In genomic region chr3:58655362-58656130, GRCm38 (mm10) we compare ENCODE assay signal across 8 mouse cellular contexts. TPM values are rescaled to one million over a fixed set of nuclear protein-coding genes. Genes with fewer than 3 reads are reported as not detected.
A peak's percentile ranks its signal among the peaks of the same experiment; 100 is the strongest.
DNase-seq lines count a peak whose midpoint lies in the region; ATAC-seq and TF ChIP-seq lines count a peak whose summit lies in the region.

No protein-coding gene starts in this region.

- TF ChIP-seq CTCF in E14TG2a.4 (conservative IDR thresholded peaks at IDR 0.05; ENCODE audit: low read length) = peak; percentile 85

- 0 out of 2 replicates have a peak overlapping the region, but pooled peaks have one; percentile 3 for H3K4me2 ChIP-seq in embryonic facial prominence, embryonic 13.5 days
- no peak overlapping the region for H3K4me2 ChIP-seq in lung, embryonic 15.5 days

- no peak overlapping the region for H3K27ac ChIP-seq in embryonic facial prominence, embryonic 13.5 days
- no peak overlapping the region for H3K27ac ChIP-seq in lung, embryonic 15.5 days

- H3K36me3 ChIP-seq in E14TG2a.4 (ENCODE audit: insufficient read depth, low read length) = no peaks in the 10 kb centered on the region
- H3K36me3 ChIP-seq in embryonic facial prominence, embryonic 13.5 days = no peaks in the 10 kb centered on the region
- H3K36me3 ChIP-seq in lung, embryonic 15.5 days = no peaks in the 10 kb centered on the region

- peaks cover 17% of the 10 kb centered on the region for H3K9me3 ChIP-seq in E14TG2a.4 (ENCODE audit: low read length)
- H3K9me3 ChIP-seq in embryonic facial prominence, embryonic 13.5 days = no peaks in the 10 kb centered on the region
- H3K9me3 ChIP-seq in lung, embryonic 15.5 days = no peaks in the 10 kb centered on the region

- no peak overlapping the region for H3K9ac ChIP-seq in embryonic facial prominence, embryonic 13.5 days
- H3K9ac ChIP-seq in lung, embryonic 15.5 days = no peak overlapping the region

- no peak overlapping the region for H3K4me3 ChIP-seq in E14TG2a.4 (replicated peaks; ENCODE audit: low read length)
- H3K4me3 ChIP-seq in embryonic facial prominence, embryonic 13.5 days = no peak overlapping the region
- no peak overlapping the region for H3K4me3 ChIP-seq in lung, embryonic 15.5 days

- ATAC-seq in embryonic facial prominence, embryonic 13.5 days (ENCODE audit: insufficient number of reproducible peaks, insufficient read depth, low FRiP score, low TSS enrichment, low read depth) = no peak
- peak; percentile 78 to 80 for ATAC-seq in hematopoietic stem cell, adult 5-6 weeks (replicated peaks in 1 of 2; ENCODE audit: insufficient read depth in 1 of 2, low FRiP score in 2 of 2, low TSS enrichment in 1 of 2, low read depth in 1 of 2, poor library complexity in 2 of 2, severe bottlenecking in 2 of 2)
- ATAC-seq in lung, embryonic 15.5 days (ENCODE audit: borderline replicate concordance, extremely low read depth, low FRiP score, low TSS enrichment) = peak; percentile 55

- peak; percentile 53 for DNase-seq in adrenal gland, postnatal 25 days
- DNase-seq in layer of hippocampus, adult 11-12 months (ENCODE audit: low spot score) = peak; percentile 76
- peak; percentile 68 for DNase-seq in ovary, postnatal 14 days (ENCODE audit: low spot score)
- peak; percentile 38 to 48 for DNase-seq in thymus, postnatal 36 days

- no peaks in the 10 kb centered on the region for H3K27me3 ChIP-seq in E14TG2a.4 (ENCODE audit: insufficient read depth, low read length)
- H3K27me3 ChIP-seq in embryonic facial prominence, embryonic 13.5 days = no peaks in the 10 kb centered on the region; the same call in 1 of the 2 replicates
- H3K27me3 ChIP-seq in lung, embryonic 15.5 days = no peaks in the 10 kb centered on the region

- 0 out of 2 replicates have a peak, but pooled peaks cover 4% of the 10 kb centered on the region for H3K4me1 ChIP-seq in E14TG2a.4 (replicated peaks; ENCODE audit: low read depth, low read length)
- no peaks in the 10 kb centered on the region for H3K4me1 ChIP-seq in embryonic facial prominence, embryonic 13.5 days
- H3K4me1 ChIP-seq in lung, embryonic 15.5 days = no peaks in the 10 kb centered on the region

- WGBS in embryonic facial prominence, embryonic 13.5 days = 58% methylated on average over 17 of the region's 17 CpGs
- WGBS in lung, embryonic 15.5 days = 51% methylated on average over 17 of the region's 17 CpGs

RNA-seq across cellular contexts. Expression of gene Erich6, which starts 18.5 kb away (rescaled TPM):
- total RNA-seq in adrenal gland, postnatal 25 days (2021) = not detected in 2 replicates
- polyA plus RNA-seq in embryonic facial prominence, embryonic 13.5 days (2015; fragmentation: Nextera tagmentation; extraction: Ambion mirVana) = 0.13 TPM in 1 of 2 replicates, not detected in the other
- not detected in 2 replicates for total RNA-seq in hematopoietic stem cell, adult 5-6 weeks (2017)
- polyA plus RNA-seq in lung, embryonic 15.5 days (2015; fragmentation: Nextera tagmentation; extraction: Ambion mirVana) = not detected in 2 replicates

RNA-seq across cellular contexts. Expression of gene Siah2, which starts 36.7 kb away (rescaled TPM):
- total RNA-seq in adrenal gland, postnatal 25 days (2021) = 20.2 and 20.5 TPM in 2 replicates
- polyA plus RNA-seq in embryonic facial prominence, embryonic 13.5 days (2015; fragmentation: Nextera tagmentation; extraction: Ambion mirVana) = 5.3 and 5.5 TPM in 2 replicates
- 16.0 and 18.1 TPM in 2 replicates for total RNA-seq in hematopoietic stem cell, adult 5-6 weeks (2017)
- polyA plus RNA-seq in lung, embryonic 15.5 days (2015; fragmentation: Nextera tagmentation; extraction: Ambion mirVana) = 5.0 and 5.2 TPM in 2 replicates
